Mouse (Mus musculus) gastrocnemius, postnatal 4 days (tissue): Measurements from ENCODE around the gene Hlcs. TPM values are rescaled to one million over a fixed set of nuclear protein-coding genes. Genes with fewer than 3 reads are reported as not detected.

Experiments
- DNase-seq, 2 experiments: peaks; one replicate each; pipeline ENCODE4 v3.0.0; 2021 to 2022; ENCODE audit warnings: low spot score in 2 of 2, mixed read lengths in 2 of 2
- total RNA-seq, 2 experiments: library from RNA; stranded (reverse); gene quantifications; 2 replicates each; pipeline ENCODE4 v1.2.3; 2021

Hlcs gene
- total RNA-seq, 2 experiments from 2014 or later, result 10.4 to 12.0 TPM

- no peak for DNase-seq
Observed at GRCm38 (mm10) chr16:94249666-94250065, 63.7 kb downstream of the Hlcs start.

GRCm38 (mm10) chr16:94248721-94249120, 64.7 kb downstream of the Hlcs start:
- no peak for DNase-seq

- DNase-seq, result no peak
Observed at GRCm38 (mm10) chr16:94246976-94247375, 66.4 kb downstream of the Hlcs start.

GRCm38 (mm10) chr16:94246058-94246784, 67.2 kb downstream of the Hlcs start:
- no peak for DNase-seq

GRCm38 (mm10) chr16:94241126-94241525, 72.2 kb downstream of the Hlcs start:
- DNase-seq, result no peak

- no peak for DNase-seq
Observed at GRCm38 (mm10) chr16:94240190-94240589, 73.2 kb downstream of the Hlcs start.

GRCm38 (mm10) chr16:94239567-94239966, 73.8 kb downstream of the Hlcs start:
- no peak for DNase-seq

- DNase-seq, result no peak
Observed at GRCm38 (mm10) chr16:94239146-94239545, 74.2 kb downstream of the Hlcs start.

GRCm38 (mm10) chr16:94237130-94237484, 76.3 kb downstream of the Hlcs start:
- DNase-seq, result no peak

- DNase-seq, result no peak
Observed at GRCm38 (mm10) chr16:94236226-94237129, 76.9 kb downstream of the Hlcs start.

- DNase-seq, result no peak
Observed at GRCm38 (mm10) chr16:94235718-94236117, 77.7 kb downstream of the Hlcs start.

- DNase-seq, result no peak
Observed at GRCm38 (mm10) chr16:94234202-94234601, 79.2 kb downstream of the Hlcs start.

GRCm38 (mm10) chr16:94230909-94231575, 82.3 kb downstream of the Hlcs start:
- no peak for DNase-seq

- no peak for DNase-seq
Observed at GRCm38 (mm10) chr16:94230499-94230898, 82.9 kb downstream of the Hlcs start.

- no peak for DNase-seq
Observed at GRCm38 (mm10) chr16:94229890-94230289, 83.5 kb downstream of the Hlcs start.

GRCm38 (mm10) chr16:94228858-94229555, 84.4 kb downstream of the Hlcs start:
- no peak for DNase-seq

GRCm38 (mm10) chr16:94227328-94228018, 85.9 kb downstream of the Hlcs start:
- peak in 1 of 2 experiments; percentile 61 for DNase-seq

GRCm38 (mm10) chr16:94223363-94223720, 90.0 kb downstream of the Hlcs start:
- no peak for DNase-seq

GRCm38 (mm10) chr16:94222646-94223362, 90.6 kb downstream of the Hlcs start:
- DNase-seq, result no peak
